Mouse (Mus musculus) granulocyte monocyte progenitor cell, adult 5-6 weeks (primary cell): ENCODE measurements around the gene Mlxip. TPM values are rescaled to one million over a fixed set of nuclear protein-coding genes. Genes with fewer than 3 reads are reported as not detected.

Source experiments
- ATAC-seq: replicated peaks from 2 replicates; pipeline ENCODE4 v1.8.0; 2016; ENCODE audit warnings: mild to moderate bottlenecking, moderate TSS enrichment, inconsistent platforms; ENCODE audit not compliant: poor library complexity, severe bottlenecking
- total RNA-seq, 2 experiments: library from RNA; stranded (forward) in 1 of 2; stranded (reverse) in 1 of 2; fragments of 200-712, 200-1000 nt in 1 of 2; fragments of >200 nt in 1 of 2; fragmentation: Nextera tagmentation in 1 of 2; gene quantifications; 2 replicates each; pipeline ENCODE4 v1.2.3; 2014 to 2017

The Mlxip gene
- 46.9 and 52.3 TPM in 2 replicates for total RNA-seq (2014; fragmentation: Nextera tagmentation)
- total RNA-seq (2017): 11.1 and 11.9 TPM in 2 replicates

DNA sequence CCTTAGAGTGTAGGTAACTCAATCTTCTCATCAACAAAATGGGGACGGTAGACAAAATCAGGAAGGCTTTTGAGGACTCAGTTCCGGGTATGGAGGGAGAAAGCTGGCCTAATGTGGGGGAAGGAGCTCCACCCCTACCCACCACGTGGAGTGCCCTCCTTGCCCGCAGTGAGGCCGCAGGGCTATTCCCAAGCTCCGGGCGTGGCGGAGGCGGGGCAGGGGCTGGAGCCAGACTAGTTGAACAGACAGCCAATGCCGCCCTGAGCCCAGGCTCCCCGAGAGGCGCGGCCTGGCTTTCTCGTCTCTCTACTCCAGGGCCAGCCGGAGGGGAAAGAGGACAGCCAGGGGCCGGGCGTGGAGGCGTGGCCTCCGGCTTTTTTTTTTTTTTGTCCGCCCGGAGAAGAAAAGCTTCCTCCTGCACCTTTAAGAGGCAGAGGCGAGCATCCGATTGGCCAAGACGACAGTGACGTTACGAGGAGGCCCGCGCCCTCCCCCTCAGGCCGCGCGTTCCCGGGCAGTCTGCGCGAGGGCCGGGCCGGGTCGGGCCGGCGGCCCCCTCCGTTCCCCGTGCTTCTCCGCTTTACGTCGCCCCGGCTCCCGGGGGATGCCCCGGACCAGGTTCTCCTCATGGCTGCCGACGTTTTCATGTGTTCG is at the start of gene Mlxip:
Gene Mlxip (plus strand): TSS at position 496 of the 654 bp plus-strand sequence.
- ATAC-seq: peak; percentile 84

DNA sequence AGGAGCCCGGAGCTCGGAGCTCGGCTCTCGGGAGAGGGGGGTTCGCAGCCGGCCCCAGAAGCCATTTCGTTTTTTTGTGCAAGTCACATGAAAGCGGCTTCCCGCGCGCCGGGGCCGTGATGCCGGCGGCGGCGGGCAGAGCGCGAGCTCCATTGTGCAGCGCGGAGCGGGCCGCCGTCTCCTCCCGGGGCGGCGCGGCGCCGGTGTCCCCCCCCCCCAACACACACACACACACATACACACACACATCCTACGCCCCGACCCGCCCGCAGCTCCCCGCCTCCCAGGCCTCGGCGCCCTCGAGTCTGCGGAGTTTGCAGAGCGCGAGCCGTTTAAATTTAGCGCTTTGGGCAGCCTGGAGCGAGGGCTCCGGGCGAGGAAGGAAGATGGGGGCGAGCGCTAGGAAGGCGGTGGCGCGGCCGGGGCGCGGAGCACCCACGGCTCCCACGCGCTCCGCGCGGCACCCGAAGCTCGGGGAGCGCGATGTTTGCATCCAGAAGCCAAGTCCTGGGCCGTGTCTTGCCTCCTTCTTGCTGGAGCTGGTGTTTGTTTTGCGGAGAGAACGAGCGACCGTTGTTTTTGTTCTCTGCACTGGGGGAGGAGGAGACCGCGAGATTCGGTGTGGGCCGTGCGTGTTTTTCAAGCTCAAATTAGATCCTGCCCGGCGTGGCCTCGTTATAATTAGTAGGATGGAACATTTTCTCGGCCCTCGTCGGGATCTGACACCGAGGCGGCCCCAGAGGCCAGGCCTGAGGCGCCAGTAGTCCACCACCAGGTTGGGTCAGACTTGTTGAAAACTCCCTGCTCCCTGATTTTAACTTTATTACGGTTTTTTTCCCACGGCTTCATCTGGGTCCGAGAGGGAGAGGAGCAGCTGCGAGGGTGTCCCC is 49.4 kb upstream of the Mlxip start:
- ATAC-seq: peak; percentile 40

DNA sequence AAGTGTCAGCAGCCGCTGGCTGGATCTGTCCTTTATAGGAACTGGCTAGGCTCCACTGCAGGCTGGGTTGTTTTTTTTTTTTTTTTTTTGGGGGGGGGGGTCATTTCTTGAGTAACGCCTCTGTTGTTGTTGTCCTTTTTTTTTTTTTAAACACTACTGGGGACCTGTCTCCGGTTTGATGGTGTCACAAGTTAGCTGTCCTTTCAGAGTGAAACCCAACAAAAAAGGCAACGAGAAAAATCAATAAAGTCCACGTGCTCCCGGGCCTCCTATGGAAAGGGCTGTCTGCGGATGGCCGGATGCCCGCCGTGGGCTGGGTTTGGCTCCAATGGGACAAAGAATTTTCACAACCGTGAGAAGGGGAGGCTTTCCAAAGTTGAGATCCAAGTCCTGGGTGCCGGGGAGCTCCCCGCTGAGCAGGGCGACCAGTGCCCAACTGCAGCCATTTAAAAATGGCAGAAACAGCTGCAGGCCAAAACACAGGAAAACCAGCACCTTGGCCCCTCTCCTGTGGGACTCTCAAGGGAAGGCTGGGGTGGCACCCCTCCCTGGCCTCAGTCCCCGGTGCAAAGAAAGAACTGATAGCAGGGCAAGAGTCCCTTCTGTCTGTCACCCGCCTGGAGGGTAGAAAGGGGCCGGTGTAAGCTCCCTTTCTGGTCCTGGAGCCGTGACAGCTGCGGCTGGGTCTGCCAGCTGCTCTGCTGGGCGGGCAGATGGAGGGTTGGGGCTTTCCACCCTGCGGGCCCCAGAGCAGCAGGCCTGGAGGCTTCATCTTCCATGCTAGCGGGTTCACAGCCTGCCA is 48.5 kb upstream of the Mlxip start:
- no peak for ATAC-seq

DNA sequence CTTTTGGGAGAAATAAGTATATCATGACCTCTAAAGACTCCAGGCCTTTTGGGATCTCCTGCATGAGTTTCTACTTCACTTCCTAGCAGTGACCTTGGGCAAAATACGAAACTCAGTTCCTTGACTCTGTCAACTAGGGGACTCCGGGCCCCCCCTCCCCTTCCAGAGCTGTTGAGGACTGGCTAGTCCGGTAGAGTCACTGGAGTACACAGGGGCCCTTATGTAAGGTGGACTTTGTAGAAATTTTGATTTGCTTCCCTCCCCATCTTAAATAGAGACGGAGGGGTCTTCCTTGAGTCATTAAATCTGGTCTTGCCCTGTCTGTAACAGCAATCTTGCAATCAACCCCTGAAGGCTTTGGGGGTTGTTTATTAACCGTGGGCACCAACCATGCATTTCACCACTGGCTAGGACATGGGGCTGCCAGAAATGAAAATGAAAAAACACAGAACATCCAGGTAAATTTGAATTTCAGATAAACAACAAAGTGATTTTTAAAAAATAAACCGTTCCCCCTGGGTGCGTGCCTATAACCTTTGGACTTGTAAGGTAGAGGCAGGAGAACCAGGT is 47.8 kb upstream of the Mlxip start:
- no peak for ATAC-seq

DNA sequence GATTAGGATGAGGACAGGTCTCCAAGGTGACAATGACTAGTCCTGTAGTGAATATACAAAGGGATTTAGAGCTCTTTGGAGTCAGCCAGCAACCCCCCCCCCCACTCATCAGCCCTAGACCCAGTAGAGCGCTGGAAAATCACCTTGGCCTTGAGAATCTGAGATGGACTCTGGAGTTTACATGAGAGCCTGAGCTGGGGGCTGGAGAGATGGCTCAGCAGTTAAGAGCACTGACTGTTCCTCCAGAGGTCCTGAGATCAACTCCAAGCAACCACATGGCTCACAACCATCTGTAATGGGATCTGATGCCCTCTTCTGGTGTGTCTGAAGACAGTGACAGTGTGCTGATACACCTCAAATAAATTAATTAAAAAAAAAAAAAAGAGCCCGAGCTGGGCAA is 46.6 kb upstream of the Mlxip start:
- no peak for ATAC-seq

DNA sequence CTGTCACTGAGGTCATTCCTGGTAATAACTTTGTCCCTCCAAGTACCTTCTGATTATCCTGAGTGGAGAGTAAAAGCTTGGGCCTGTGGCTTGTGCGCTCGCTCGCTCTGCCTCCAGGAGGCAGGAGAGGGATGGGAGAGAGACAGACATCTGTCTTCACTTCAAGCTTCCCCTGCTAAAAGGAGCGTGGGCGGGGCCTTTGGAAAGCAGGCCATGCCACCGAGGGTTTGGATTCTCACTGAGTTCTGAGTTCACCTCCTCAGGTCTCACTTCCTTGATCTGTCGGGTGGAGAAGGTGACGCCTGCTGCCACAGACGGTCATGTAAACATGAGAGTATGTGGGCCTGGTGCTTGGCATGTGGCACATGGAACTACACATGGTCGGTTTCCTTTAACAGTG is 44.2 kb upstream of the Mlxip start:
- peak; percentile 67 for ATAC-seq

DNA sequence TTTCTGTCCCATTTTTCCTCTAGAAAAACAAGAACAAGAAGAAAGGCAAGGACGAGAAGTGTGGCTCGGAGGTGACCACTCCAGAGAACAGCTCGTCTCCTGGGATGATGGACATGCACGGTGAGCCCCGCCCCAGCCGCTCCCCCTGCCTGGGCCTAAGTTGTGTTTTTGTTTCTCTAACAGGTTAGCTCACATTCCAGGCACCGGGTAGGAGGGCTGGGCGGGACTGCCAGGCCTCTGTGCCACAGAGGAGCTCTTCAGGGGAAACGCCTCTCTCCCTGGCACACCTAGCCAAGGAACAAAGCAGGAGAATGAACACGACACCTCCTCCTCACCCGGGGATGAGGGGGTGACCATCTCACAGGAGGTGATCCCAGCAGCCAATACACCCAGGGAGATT is 38.7 kb upstream of the Mlxip start:
- ATAC-seq: no peak

DNA sequence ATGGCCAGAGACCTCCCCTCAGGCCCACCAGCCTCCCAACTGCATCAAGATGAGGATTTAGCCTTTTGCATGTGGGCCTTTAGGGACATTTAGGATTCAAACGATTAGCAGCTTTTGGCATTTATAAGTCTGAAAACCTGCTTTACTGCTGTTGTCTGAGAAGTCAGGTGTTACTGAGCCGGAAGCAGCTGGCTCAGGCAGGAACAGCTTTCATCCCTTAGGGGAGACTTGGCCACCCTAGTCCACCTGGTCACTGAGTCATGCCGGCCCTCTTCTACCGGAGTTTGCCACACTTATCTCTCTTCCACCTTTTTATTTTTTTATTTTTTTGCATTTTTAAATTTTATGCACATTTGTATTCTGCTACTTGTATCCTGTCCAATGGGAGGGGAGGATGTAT is 37.3 kb upstream of the Mlxip start:
- no peak for ATAC-seq

DNA sequence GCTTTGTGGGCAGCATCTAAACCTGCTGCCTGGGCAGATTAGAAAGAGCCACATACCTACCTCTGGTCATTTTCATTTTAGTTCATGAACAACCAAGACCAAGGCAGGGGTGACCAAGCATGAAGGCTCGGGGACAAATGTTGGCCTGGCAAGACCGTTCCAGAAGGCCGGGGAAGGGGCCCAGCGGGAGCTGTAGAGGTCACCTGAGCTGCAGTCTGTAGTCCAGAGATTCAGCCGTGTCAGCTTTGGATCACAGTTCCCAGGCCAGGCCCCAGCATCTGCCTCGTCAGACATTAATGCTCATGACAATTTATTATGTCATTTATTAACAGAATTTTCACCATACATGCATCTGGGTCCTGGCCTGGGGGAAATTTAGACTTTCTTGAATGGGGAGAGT is 35.2 kb upstream of the Mlxip start:
- ATAC-seq: no peak

DNA sequence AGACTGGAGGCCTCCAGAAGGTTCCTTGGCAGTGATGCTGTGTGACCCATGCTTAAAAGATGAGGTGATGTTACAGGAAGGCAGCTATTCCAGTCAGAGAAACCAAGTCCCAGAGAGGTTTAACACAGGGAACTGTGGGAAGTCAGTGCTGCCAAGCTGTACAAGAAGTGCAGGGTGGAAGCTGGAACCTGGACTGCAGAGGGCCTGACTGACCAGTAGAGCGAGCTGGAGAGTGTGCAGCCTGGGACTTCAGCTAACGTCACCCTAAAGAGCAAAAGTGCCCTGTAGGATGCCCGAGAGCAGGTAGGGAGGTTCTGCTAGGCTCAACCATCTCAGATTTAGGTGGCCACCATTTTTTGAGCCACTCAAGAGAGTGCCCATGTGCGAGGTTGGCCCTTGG is 31.7 kb upstream of the Mlxip start:
- no peak for ATAC-seq

DNA sequence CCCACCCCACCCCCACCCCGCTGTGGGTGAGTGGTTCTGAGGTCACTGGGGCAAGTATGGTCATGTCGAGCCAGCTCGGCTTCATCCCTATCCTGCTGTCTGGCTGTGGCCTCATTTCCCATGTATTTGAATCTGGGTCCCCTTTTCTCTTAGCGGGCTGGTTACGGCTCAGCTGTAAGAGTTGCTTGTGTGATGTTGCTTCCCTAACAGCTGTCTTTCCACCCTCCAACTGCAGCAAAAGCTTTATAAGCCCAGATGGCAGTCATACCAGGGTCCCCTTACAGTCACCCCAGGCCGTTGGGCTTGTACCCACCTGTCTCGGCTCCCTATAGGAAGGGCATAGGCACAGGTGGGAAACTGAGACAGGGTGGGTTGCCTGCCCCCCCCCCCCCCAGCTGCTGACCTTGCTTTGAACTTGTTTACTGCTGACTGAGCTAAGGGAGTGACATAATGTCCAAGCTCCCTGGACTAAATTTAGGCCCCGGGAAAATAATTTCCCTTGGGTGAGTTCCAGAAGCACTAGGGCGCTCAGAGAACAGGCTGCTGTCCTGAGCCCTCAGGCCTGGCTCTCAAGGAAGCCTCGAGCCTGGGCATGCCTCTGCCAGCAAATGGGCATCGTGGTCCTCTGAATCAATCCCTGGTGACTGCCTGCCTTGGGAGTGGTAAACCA is 30.2 kb upstream of the Mlxip start:
- ATAC-seq: no peak

DNA sequence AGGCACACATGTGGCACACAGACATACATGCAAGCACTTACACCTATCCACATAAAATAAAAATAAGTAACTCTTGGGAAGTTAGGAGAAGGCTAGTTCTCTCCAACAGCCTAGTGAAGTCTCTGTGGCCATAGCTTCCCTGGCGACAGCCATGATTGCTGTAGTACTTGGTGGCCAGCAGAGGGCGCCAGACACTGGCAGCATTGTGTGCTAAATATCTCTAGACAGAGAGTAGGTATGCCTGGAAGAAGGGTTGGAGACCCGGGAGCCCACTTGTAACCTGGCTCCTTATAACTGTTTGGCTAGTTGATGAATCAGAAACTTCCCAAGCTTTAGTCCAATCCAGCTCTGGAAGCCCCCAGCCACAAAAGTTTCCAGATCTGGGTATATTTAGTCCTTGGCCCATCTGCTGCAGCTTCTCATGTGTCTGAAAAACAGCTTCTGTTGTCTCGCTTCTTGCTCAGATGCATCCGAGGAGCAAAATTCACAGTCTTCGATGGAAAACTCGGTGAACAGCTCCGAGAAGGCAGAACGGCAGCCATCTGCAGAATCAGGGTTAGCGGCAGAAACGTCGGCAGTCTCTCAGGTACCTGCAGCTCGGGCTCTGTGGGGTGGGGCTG is 25.6 kb upstream of the Mlxip start:
- peak; percentile 83 for ATAC-seq

DNA sequence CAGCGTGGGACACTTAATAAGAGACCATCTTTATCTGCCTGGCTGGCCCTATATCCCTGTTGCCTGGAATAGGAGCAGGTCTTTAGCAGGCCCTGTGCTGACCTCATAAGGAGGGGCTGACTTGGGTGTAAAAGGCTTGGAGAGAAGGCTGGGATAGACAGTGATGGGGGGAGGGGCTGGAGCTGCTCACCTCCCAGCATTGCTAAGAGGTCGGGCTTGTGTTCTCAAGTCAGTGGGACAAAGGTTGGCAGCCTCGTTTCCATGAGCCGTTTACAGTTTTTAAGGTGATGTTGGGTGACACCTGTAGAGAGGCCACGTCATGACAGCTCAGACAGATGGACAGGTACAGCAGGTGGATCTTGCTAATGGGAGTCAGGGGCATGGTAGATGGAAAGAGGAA is 24.5 kb upstream of the Mlxip start:
- no peak for ATAC-seq

DNA sequence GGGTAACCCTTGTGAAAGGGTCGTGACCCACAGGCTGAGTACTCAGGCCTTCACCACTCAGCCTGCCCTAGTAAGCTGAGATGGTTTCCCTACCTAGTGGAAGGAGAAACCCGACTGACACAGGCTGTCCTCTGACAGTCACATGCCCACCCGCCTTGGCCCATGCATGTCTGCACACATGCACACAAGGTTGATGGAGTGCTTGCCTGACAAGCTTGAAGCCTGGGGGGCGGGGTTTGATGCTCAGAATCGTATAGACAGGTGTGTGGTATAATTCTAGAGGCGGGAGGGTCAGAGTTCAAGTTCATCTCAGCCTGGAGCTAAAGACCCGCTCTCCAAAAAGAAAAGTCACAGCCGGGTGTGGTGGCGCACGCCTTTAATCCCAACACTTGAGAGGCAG is 19.3 kb upstream of the Mlxip start:
- no peak for ATAC-seq

DNA sequence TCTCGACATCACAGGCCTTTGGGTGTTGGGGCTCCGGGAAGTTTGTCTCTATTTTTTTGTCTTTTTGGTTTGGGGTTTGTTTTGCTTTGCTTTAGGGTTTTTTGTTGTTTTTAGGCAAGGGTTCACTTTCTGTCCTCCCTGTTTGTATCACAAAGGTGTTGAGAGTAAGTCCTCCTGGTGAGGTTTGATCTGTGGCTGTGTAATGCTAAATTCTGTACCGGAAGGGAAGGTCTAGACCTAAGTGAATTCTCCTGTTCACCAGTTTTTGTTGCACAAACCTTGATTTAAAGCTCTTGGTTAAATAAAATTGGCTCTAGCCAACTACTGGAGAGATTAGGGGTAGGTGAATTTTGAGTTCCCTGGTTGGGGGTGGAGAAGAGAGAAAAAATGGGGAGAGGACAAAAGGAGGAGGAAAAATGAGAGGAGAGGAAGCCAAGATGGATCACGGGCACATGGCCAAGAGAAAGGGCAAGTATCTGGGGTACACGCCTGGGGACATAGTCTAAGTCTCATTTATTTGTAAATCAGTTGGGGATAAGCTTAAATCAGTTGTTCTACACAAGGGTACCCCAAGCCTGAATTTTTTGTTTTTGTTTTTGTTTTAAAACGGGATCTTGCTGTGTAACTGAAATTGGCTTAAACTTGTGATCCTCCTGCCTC is 18.7 kb upstream of the Mlxip start:
- no peak for ATAC-seq

DNA sequence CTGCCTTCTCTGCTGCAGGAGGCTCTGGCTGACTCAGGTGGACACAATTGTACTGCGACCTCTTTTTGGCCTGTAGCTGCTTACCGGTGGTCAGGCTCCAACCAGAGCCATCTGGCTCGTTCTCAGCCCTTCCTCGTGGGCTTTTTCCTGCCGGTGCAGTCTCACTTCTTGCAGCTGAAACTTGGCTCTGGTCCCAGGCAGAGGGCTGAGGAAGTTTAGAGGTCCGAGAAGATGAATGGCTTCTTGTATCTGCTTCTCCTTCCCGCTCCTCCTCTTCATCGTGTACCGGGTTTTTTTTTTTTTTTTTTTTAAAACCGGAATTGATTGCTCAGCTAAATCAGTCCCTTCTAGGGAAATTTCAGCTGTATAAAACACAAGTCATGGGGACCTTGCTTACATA is 18.0 kb upstream of the Mlxip start:
- peak; percentile 82 for ATAC-seq

DNA sequence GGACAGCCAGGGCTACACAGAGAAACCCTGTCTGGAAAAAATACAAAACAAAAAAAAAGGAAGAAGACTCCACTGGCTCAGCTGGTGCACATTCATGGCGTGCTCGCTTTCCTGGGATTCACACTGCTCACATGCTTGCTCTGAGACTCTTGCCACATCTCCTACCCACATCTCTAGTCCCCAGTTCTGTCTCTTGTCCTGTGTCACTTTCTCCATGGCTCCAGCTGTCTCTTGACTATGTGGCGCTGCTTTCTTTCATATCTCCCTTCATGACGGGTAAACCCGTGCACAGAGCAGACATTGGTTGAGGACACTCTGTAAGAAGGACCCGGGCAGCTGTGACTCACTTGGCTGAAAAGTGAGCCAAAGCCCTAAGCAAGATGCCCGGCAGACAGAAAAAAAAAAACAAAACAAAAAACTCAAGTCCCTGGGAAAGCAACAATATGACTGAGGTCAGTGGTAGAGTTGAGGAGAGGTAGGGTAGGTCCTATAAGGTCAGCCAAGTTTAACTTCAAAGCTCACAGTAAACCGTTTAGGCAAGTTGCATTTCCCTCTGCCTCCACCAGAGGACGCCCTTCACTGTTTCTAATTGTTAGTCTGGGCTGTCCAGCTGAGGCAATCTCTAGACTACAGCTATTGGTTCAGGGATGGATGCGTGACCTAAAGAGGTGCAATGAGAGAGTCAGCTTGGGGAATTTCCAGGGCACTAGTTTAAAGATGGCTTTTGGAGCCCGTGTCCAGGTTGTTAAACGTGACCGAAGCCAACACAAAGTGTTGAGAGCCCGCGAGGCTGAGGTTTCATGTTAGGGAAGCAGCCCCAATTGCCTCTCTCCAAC is 17.3 kb upstream of the Mlxip start:
- ATAC-seq: peak; percentile 77

DNA sequence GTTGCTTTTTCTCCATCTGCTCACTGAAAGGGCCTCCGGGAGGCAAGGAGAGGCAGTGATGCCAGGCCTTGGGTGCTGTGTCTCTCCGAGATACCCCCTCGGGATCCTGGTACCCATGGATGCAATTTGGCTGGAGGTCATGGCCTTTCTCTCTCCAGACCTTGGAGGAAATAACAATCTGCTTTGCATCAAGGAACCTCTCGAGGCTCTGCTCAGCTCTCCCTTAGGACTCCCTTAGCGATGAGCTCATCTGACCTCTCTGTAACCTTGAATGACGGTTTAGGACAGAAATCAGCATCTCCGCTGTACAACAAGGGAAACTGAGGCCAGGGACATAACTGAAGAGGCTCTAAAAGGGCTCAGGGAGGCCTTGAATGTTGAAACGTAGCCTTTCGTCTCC is 15.9 kb upstream of the Mlxip start:
- ATAC-seq: no peak
